Mouse (Mus musculus) spleen, adult 2 months (tissue): ENCODE results near the gene Slc25a20.

Experiments
- CTCF ChIP-seq: fragments of 200-500 bp; IDR thresholded peaks from 2 replicates; pipeline ENCODE4 v1.5.1; 2011; ENCODE audit warnings: mild to moderate bottlenecking, inconsistent platforms; ENCODE audit not compliant: insufficient read depth, insufficient read length, insufficient replicate concordance; ENCODE audit errors: extremely low read depth
- POLR2A ChIP-seq: fragments of 200-500 bp; IDR thresholded peaks from 2 replicates; pipeline ENCODE4 v1.6.1; 2011; ENCODE audit warnings: low read depth, low read length, inconsistent platforms

- TF ChIP-seq CTCF (no peak), POLR2A (no peak)
These were observed 48.9 kb downstream of the Slc25a20 start for GRCm38 (mm10) chr9:108710767-108711166.
